Mouse (Mus musculus): ENCODE measurements at regions not wholly inside any gene's neighbourhood (a gene's known extent, or its start where the extent isn't known, plus 50 kb on each side); places are given as distances from the start of the nearest gene placed in this dataset.

GRCm38 (mm10) chr15:93686385-93686784 lies 90.7 kb upstream of the Prickle1 start:
- CTCF ChIA-PET, result interaction anchor here in 1 of 4 experiments (0.6 kb wide), 1 partner anchor 177 kb away, joined by 5 read pairs; no protein-coding TSS in a partner anchor
- POLR2A ChIA-PET, result no interaction called here

- ChIA-PET POLR2A (no interaction called here), CTCF (no interaction called here)
Observed at GRCm38 (mm10) chr15:93681602-93682001, 85.9 kb upstream of the Prickle1 start.

GRCm38 (mm10) chr15:93675624-93676023 lies 79.9 kb upstream of the Prickle1 start:
- CTCF ChIA-PET, result no interaction called here
- POLR2A ChIA-PET, result no interaction called here

- ChIA-PET POLR2A (no interaction called here), CTCF (no interaction called here)
Observed at GRCm38 (mm10) chr15:93673976-93674375, 78.3 kb upstream of the Prickle1 start.

DNA sequence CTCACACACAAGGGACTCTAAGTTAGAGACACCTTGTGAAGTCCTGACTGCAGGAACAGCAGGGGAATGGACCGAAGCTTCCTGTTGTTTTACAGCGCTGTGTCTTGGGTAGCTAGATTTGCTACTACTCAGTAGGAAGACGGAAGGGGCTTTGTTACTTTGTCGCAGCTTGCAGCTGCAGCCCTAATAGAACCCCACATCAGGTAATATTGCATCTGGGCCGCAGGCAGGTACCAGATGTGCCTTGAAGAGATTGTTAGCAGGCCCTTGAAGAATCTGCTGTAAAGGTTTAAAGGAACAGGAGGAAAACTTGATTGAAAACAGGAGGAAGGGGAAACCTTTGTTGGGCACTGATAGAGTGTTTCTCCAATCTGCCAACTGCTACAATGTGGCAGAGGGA lies 68.2 kb upstream of the Prickle1 start:
- ChIA-PET CTCF (no interaction called here), POLR2A (no interaction called here)

DNA sequence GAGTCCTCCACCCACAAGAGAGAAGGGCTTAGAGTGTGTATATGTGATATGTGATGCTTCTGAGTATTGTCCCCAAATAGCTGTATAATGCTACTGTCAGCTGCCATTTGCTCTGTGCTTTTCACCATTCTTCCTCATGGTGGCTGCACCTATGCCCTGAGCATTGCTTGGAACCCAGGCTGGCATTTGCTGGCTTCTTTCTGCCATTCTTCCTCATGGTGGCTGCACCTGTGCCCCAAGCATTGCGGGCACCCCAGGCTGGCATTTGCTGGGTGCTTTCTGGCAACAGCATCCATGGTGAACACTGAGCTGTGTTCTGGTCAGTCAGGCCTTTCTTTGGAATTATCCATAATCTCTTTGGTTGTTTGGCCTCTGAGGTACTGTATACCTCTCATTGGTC lies 66.9 kb upstream of the Prickle1 start:
- POLR2A ChIA-PET, result no interaction called here
- CTCF ChIA-PET, result no interaction called here

DNA sequence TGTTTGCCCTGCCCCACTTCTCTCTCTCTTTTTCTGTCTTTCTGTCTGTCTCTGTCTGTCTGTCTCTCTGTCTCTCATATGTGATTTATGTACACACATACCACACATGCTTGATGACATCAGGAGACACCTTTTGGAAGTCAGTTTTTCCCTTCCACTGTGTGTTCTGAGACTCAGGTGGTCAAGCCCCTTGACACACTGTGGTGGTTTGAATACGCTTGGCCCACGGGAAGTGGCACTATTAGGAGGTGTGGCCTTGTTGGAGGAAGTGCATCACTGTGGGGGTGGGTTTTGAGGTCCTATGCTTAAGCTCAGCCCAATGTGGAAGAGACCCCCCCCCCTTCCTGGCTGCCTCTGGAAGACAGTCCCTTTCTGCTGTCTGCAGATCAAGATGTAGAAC lies 66.1 kb upstream of the Prickle1 start:
- ChIA-PET POLR2A (no interaction called here), CTCF (no interaction called here)

- ChIA-PET CTCF (no interaction called here), POLR2A (no interaction called here)
Observed at GRCm38 (mm10) chr15:93660952-93661648, 65.4 kb upstream of the Prickle1 start.

- ChIA-PET POLR2A (no interaction called here), CTCF (no interaction called here)
Observed at GRCm38 (mm10) chr15:93657171-93657570, 61.5 kb upstream of the Prickle1 start.

GRCm38 (mm10) chr15:93656713-93657112 lies 61.0 kb upstream of the Prickle1 start:
- ChIA-PET CTCF (no interaction called here), POLR2A (no interaction called here)

GRCm38 (mm10) chr15:93655743-93656142 lies 60.1 kb upstream of the Prickle1 start:
- CTCF ChIA-PET, result interaction anchor here in 1 of 4 experiments (0.7 kb wide), 1 partner anchor 260 kb away, joined by 3 read pairs; no protein-coding TSS in a partner anchor
- POLR2A ChIA-PET, result no interaction called here

GRCm38 (mm10) chr15:93655243-93655642 lies 59.6 kb upstream of the Prickle1 start:
- POLR2A ChIA-PET, result no interaction called here
- CTCF ChIA-PET, result interaction anchor here in 1 of 4 experiments (0.6 kb wide), 1 partner anchor 50 kb away, joined by 4 read pairs; no protein-coding TSS in a partner anchor

DNA sequence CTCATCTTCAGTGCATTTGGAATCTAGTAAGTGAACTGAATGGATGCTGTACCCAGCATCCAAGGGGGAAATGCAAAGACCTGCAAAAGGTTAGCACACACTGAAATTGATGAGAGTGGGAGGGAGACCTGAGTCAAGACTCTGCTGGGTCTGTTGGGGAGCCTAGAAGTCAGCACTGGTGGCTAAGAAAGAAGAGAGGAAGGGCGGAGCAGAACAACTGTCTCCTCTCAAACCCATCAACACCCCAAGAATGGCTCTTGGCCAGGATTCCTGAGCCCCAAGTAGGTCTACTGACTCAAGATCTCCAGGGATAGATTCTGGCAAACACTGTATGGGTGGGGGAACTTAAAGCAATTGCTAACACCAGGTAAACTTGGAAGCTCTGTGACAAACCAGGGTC lies 57.7 kb upstream of the Prickle1 start:
- ChIA-PET POLR2A (no interaction called here), CTCF (no interaction called here)

- POLR2A ChIA-PET, result no interaction called here
- CTCF ChIA-PET, result interaction anchor here in 1 of 4 experiments (0.7 kb wide), 1 partner anchor 149 kb away, joined by 3 read pairs; no protein-coding TSS in a partner anchor
Observed at GRCm38 (mm10) chr15:93650981-93651757, 55.5 kb upstream of the Prickle1 start.

- ChIA-PET CTCF (no interaction called here), POLR2A (no interaction called here)
Observed at GRCm38 (mm10) chr15:93650009-93650522, 54.4 kb upstream of the Prickle1 start.

GRCm38 (mm10) chr15:93648646-93649045 lies 53.0 kb upstream of the Prickle1 start:
- POLR2A ChIA-PET, result no interaction called here
- CTCF ChIA-PET, result no interaction called here

- CTCF ChIA-PET, result no interaction called here
Observed at GRCm38 (mm10) chr15:93646820-93647219, 51.1 kb upstream of the Prickle1 start.

GRCm38 (mm10) chr15:93645950-93646349 lies 50.3 kb upstream of the Prickle1 start:
- CTCF ChIA-PET, result no interaction called here
- POLR2A ChIA-PET, result no interaction called here

More at GRCm38 (mm10) chr15:93646820-93647219, 51.1 kb upstream of the Prickle1 start:
- POLR2A ChIA-PET, result no interaction called here

Data from embryonic stem cell, embryonic (primary cell).